Mouse (Mus musculus) forebrain, embryonic 13.5 days (tissue): Measurements from ENCODE around the gene Foxn3. TPM values are rescaled to one million over a fixed set of nuclear protein-coding genes. Genes with fewer than 3 reads are reported as not detected.

ENCODE experiments used
- ATAC-seq: fragments of 200-750 bp; cut with Nextera tagmentation; 2 replicates; pipeline ENCODE4 v1.8.0; 2017
- H3K27ac ChIP-seq: fragments of 300-500 bp; sonication (generic); 2 replicates; pipeline ENCODE4 v1.5.1; 2015; ENCODE audit warnings: inconsistent platforms, mild to moderate bottlenecking, moderate library complexity
- H3K27me3 ChIP-seq: fragments of 300-500 bp; sonication (generic); 2 replicates; pipeline ENCODE4 v1.6.1; 2015; ENCODE audit warnings: mild to moderate bottlenecking, inconsistent platforms
- H3K36me3 ChIP-seq: fragments of 300-500 bp; sonication (generic); 2 replicates; pipeline ENCODE4 v1.6.1; 2015; ENCODE audit warnings: mild to moderate bottlenecking, inconsistent platforms; ENCODE audit not compliant: poor library complexity, severe bottlenecking
- H3K4me1 ChIP-seq: fragments of 300-500 bp; sonication (generic); 2 replicates; pipeline ENCODE4 v1.6.1; 2015; ENCODE audit warnings: inconsistent platforms
- H3K4me2 ChIP-seq: fragments of 300-500 bp; sonication (generic); 2 replicates; pipeline ENCODE4 v1.6.1; 2015; ENCODE audit warnings: inconsistent platforms, mild to moderate bottlenecking, moderate library complexity
- H3K4me3 ChIP-seq: fragments of 300-500 bp; sonication (generic); 2 replicates; pipeline ENCODE4 v1.5.1; 2015; ENCODE audit warnings: mild to moderate bottlenecking, inconsistent platforms
- H3K9ac ChIP-seq: fragments of 300-500 bp; sonication (generic); 2 replicates; pipeline ENCODE4 v1.6.1; 2015; ENCODE audit warnings: mild to moderate bottlenecking, inconsistent platforms
- H3K9me3 ChIP-seq: fragments of 300-500 bp; sonication (generic); replicated peaks from 2 replicates; pipeline ENCODE4 v1.6.1; 2016; ENCODE audit warnings: inconsistent platforms
- WGBS: fragments of 180-500 bp; shearing (Covaris S2); methylation state at CpG from one replicate; pipeline ENCODE4 v1.1.7; 2015; 5-methylcytosine and 5-hydroxymethylcytosine counted together
- polyA plus RNA-seq: library from polyadenylated mRNA; unstranded; fragments of >200 nt; fragmentation: Nextera tagmentation; extraction: Ambion mirVana; gene quantifications from 2 replicates; pipeline ENCODE4 v1.2.1, GENCODE M21; 2015

Gene Foxn3
- polyA plus RNA-seq, 1 experiment from 2014 or later, result 83.5 TPM

GRCm38 (mm10) chr12:99518126-99518525, 45.3 kb downstream of the Foxn3 start:
- Histone ChIP-seq H3K27ac (no peak overlapping the region), H3K9me3 (no peaks in the 10 kb centered on the region), H3K9ac (no peak overlapping the region), H3K4me1 (peaks cover 22% of the 10 kb centered on the region), H3K4me3 (no peak overlapping the region), H3K27me3 (no peaks in the 10 kb centered on the region), H3K36me3 (no peaks in the 10 kb centered on the region), H3K4me2 (no peak overlapping the region)
- no peak for ATAC-seq
- WGBS, result 92% methylated on average over 12 of the region's 12 CpGs

DNA sequence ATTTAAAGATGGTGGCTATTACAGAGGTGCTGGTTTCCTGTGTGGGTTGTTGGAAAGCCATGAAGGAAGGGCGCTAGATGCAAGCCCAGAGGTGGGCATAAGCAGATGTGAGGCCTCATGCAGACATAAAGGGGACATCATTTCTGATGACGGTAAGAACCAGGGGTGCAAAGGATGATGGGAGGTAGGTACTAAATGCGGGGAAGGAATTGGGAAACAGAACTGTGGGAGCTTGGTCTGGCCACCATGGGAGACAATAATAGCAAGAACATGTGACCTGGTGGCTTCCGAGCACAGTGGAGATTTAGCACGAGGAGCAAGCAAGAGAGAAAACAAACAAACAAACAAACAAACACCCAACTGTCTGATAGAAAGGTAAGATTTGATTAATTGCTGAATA, 46.1 kb downstream of the Foxn3 start:
- no peaks in the 10 kb centered on the region; the same call in 1 of the 2 replicates for H3K36me3 ChIP-seq
- no peak overlapping the region for H3K9ac ChIP-seq
- H3K4me3 ChIP-seq, result no peak overlapping the region
- ATAC-seq, result no peak
- H3K27me3 ChIP-seq, result no peaks in the 10 kb centered on the region
- peaks cover 22% of the 10 kb centered on the region for H3K4me1 ChIP-seq
- no peak overlapping the region for H3K4me2 ChIP-seq
- no peak overlapping the region for H3K27ac ChIP-seq
- H3K9me3 ChIP-seq, result no peaks in the 10 kb centered on the region
- 97% methylated on average over 5 of the region's 5 CpGs for WGBS

- Histone ChIP-seq H3K9ac (no peak overlapping the region), H3K27ac (no peak overlapping the region; the same call in 1 of the 2 replicates), H3K27me3 (no peaks in the 10 kb centered on the region), H3K4me3 (no peak overlapping the region), H3K4me2 (no peak overlapping the region), H3K9me3 (no peaks in the 10 kb centered on the region), H3K36me3 (no peaks in the 10 kb centered on the region; the same call in 1 of the 2 replicates), H3K4me1 (peaks cover 22% of the 10 kb centered on the region)
- WGBS, result 79% methylated on average over 3 of the region's 3 CpGs
- no peak for ATAC-seq
Measured at GRCm38 (mm10) chr12:99515481-99515880, 47.9 kb downstream of the Foxn3 start.

DNA sequence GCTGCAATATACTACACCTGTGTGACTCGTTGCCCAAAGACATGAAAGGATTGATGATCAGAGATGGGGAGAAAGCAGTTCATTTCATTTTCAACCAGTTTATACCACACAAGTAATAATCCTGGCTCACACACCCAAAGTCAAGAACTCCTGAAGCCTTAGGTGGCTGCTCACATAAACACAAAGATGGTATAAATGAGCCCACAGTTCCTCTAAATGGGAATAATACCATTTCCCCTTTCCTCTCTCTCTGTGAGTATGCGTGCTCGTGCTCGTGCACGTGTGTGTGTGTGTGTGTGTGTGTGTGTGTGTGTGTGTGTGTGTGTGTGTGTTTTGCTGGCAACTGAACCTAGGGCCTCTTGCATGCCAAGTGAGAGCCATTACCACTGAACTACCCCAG, 51.7 kb downstream of the Foxn3 start:
- H3K36me3 ChIP-seq, result no peaks in the 10 kb centered on the region; the same call in 1 of the 2 replicates
- WGBS, result 94% methylated on average over 5 of the region's 5 CpGs
- peaks cover 3% of the 10 kb centered on the region; the same call in 1 of the 2 replicates for H3K4me1 ChIP-seq
- H3K4me3 ChIP-seq, result no peak overlapping the region
- H3K4me2 ChIP-seq, result no peak overlapping the region
- no peak overlapping the region for H3K27ac ChIP-seq
- H3K9ac ChIP-seq, result no peak overlapping the region
- H3K9me3 ChIP-seq, result 0 out of 2 replicates have a peak, but pooled peaks cover 2% of the 10 kb centered on the region
- ATAC-seq, result no peak
- H3K27me3 ChIP-seq, result no peaks in the 10 kb centered on the region

DNA sequence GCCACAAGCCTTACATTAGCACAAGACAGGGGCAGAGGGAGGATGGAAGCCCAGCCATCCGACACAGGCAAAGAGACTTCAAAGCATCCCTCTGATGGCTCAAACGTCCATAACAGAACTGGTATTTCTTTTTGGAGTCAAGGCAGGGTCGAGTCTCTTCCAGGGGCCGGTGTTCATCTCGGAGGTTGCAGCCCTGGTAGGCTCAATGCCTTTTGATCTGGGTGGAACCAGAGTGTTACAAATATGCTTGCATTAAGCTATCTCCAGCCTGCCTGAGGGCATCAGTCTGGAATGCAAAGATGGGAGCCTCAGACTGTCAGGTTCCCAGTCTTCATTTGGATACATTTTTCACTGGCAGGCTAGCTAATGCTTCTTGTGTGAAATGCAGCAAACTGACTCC, 52.6 kb downstream of the Foxn3 start:
- no peaks in the 10 kb centered on the region; the same call in 1 of the 2 replicates for H3K36me3 ChIP-seq
- no peak overlapping the region for H3K9ac ChIP-seq
- no peaks in the 10 kb centered on the region for H3K27me3 ChIP-seq
- H3K27ac ChIP-seq, result no peak overlapping the region
- 0 out of 2 replicates have a peak, but pooled peaks cover 3% of the 10 kb centered on the region for H3K9me3 ChIP-seq
- no peak overlapping the region for H3K4me3 ChIP-seq
- no peak for ATAC-seq
- no peak overlapping the region for H3K4me2 ChIP-seq
- WGBS, result 82% methylated on average over 5 of the region's 5 CpGs
- peaks cover 3% of the 10 kb centered on the region; the same call in 1 of the 2 replicates for H3K4me1 ChIP-seq

DNA sequence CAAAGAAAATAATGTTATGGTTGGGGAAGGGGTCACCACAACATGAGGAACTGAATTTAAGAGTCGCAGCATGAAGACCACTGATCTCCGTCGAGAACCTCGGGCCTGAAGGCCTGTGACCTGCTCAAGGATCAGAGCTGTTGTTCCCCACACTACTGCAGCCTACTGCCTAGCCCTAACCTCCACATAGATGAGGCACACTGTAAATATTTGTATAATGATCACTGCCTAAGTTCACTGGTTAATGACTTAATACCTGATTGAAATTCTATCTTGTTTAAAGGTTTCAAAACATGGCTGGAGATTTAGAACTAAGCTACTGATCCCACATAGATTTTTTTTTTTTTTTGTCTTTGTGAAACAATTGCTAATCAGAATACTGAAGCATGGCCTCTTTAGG, 61.2 kb downstream of the Foxn3 start:
- WGBS, result 97% methylated on average over 4 of the region's 4 CpGs
- Histone ChIP-seq H3K27me3 (no peaks in the 10 kb centered on the region), H3K9me3 (0 out of 2 replicates have a peak, but pooled peaks cover 3% of the 10 kb centered on the region), H3K4me3 (no peak overlapping the region), H3K9ac (no peak overlapping the region), H3K4me1 (peaks cover 16% of the 10 kb centered on the region), H3K4me2 (no peak overlapping the region), H3K36me3 (no peaks in the 10 kb centered on the region), H3K27ac (no peak overlapping the region)
- ATAC-seq, result no peak

DNA sequence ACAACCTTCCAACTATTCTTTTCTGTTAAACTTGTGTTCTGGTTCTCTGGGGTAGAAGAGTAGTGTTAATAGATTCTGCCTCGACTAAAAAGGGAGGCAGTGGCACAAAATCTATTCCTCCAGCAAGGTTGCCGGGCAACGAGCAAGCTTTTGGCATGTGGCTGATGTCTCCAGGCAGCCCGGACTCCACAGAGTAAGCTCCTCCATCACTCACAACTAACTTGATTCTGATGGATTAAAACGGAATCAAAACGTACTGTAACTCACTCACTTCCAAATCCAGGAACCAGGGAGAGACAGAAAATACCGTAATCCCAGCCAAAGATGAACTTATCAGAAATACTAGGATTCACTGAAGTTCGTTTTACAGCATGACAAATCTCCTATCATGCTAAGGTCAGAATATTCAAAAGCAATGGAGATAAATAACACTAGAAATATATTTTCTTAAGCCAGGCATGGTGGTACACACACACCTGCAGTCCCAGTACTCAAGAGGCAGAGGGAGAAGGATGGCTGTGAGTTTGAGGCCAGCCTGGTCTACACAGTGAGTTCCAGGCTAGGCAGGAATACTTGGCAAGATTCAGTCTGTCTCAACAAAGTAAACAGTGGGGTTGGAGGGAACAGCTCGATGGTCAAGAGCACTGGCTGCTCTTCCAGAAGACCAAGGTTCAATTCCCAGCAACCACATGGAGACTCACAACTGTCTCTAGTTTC, 64.2 kb downstream of the Foxn3 start:
- Histone ChIP-seq H3K4me1 (peaks cover 16% of the 10 kb centered on the region), H3K9ac (no peak overlapping the region), H3K4me3 (no peak overlapping the region), H3K27me3 (no peaks in the 10 kb centered on the region), H3K4me2 (peak overlapping the region; percentile 38; the same call in 1 of the 2 replicates), H3K9me3 (peaks cover 2% of the 10 kb centered on the region; the same call in 1 of the 2 replicates), H3K27ac (peak overlapping the region; percentile 51; the same call in 1 of the 2 replicates), H3K36me3 (no peaks in the 10 kb centered on the region)
- ATAC-seq, result peak; percentile 85; the same call in 1 of the 2 replicates
- WGBS, result 40% methylated on average over 9 of the region's 9 CpGs

- H3K9ac ChIP-seq, result peak overlapping the region; percentile 40; the same call in 1 of the 2 replicates
- H3K4me2 ChIP-seq, result peak overlapping the region; percentile 38
Measured at GRCm38 (mm10) chr12:99498189-99498977, 65.0 kb downstream of the Foxn3 start.

GRCm38 (mm10) chr12:99496945-99497344, 66.4 kb downstream of the Foxn3 start:
- no peak for ATAC-seq
- Histone ChIP-seq H3K4me3 (no peak overlapping the region), H3K9me3 (peaks cover 6% of the 10 kb centered on the region; the same call in 1 of the 2 replicates), H3K27me3 (no peaks in the 10 kb centered on the region), H3K4me1 (peaks cover 16% of the 10 kb centered on the region), H3K4me2 (no peak overlapping the region), H3K27ac (no peak overlapping the region), H3K36me3 (no peaks in the 10 kb centered on the region), H3K9ac (no peak overlapping the region)
- 81% methylated on average over 3 of the region's 3 CpGs for WGBS

More at GRCm38 (mm10) chr12:99498189-99498977, 65.0 kb downstream of the Foxn3 start:
- Histone ChIP-seq H3K4me3 (no peak overlapping the region), H3K9me3 (peaks cover 6% of the 10 kb centered on the region; the same call in 1 of the 2 replicates), H3K36me3 (no peaks in the 10 kb centered on the region), H3K27me3 (no peaks in the 10 kb centered on the region), H3K4me1 (peaks cover 16% of the 10 kb centered on the region), H3K27ac (peak overlapping the region; percentile 51)
- 35% methylated on average over 18 of the region's 18 CpGs for WGBS
- peak; percentile 42; the same call in 1 of the 2 replicates for ATAC-seq

DNA sequence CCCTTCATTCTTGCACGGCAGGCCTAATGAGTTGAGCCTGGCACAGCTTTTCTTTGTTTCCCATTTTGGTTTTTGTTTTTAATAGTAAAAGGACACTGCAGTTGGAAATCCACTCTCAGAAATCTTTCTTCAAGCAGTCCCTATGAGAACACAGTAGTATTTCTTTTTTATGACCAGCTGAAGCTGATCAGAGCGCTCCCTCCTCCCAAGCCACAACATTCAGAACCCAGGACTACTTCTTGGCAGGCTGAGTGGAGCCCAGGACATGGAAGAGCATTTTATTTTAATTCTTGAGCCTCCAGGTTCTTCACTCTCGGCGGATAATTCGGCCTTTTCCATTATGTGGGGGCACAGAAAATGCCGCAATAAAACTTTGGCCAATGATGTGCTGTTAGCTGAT, 73.2 kb downstream of the Foxn3 start:
- no peaks in the 10 kb centered on the region for H3K27me3 ChIP-seq
- no peak overlapping the region for H3K9ac ChIP-seq
- H3K27ac ChIP-seq, result no peak overlapping the region
- 79% methylated on average over 6 of the region's 6 CpGs for WGBS
- ATAC-seq, result no peak
- no peaks in the 10 kb centered on the region for H3K36me3 ChIP-seq
- no peak overlapping the region for H3K4me3 ChIP-seq
- H3K4me2 ChIP-seq, result no peak overlapping the region
- H3K4me1 ChIP-seq, result peaks cover 14% of the 10 kb centered on the region; the same call in 1 of the 2 replicates
- H3K9me3 ChIP-seq, result peaks cover 6% of the 10 kb centered on the region; the same call in 1 of the 2 replicates

GRCm38 (mm10) chr12:99489001-99489592, 74.3 kb downstream of the Foxn3 start:
- no peaks in the 10 kb centered on the region for H3K36me3 ChIP-seq
- no peaks in the 10 kb centered on the region for H3K27me3 ChIP-seq
- WGBS, result 93% methylated on average over 4 of the region's 4 CpGs
- no peak for ATAC-seq
- H3K4me2 ChIP-seq, result no peak overlapping the region
- H3K4me3 ChIP-seq, result no peak overlapping the region
- peaks cover 14% of the 10 kb centered on the region; the same call in 1 of the 2 replicates for H3K4me1 ChIP-seq
- H3K9me3 ChIP-seq, result peaks cover 4% of the 10 kb centered on the region; the same call in 1 of the 2 replicates
- no peak overlapping the region for H3K9ac ChIP-seq
- H3K27ac ChIP-seq, result no peak overlapping the region
